Comparison of ENCODE assay signal across 11 mouse cellular contexts in genomic region chr17:48027677-48028076, GRCm38 (mm10). TPM values are rescaled to one million over a fixed set of nuclear protein-coding genes. Genes with fewer than 3 reads are reported as not detected.
DNase-seq lines count a peak whose midpoint lies in the region; ATAC-seq and TF ChIP-seq lines count a peak whose summit lies in the region.
"Had no signal": no experiment of that assay in that cellular context is flagged by ENCODE, and none has a peak within 500 bp of the region (broad histone marks: within the 10 kb centered on the region; RNA-seq: fewer than 3 reads in every experiment).

No protein-coding gene starts in this region.

- no peaks in the 10 kb centered on the region for H3K9me3 ChIP-seq in lung, postnatal 0 days (ENCODE audit: low read length)
- H3K9me3 ChIP-seq in heart, embryonic 14.5 days (ENCODE audit: control insufficient read depth, low read length): no peaks in the 10 kb centered on the region
- H3K9me3 ChIP-seq: embryonic facial prominence, embryonic 12.5 days had no signal

- 39% methylated on average over 6 of the region's 6 CpGs for WGBS in lung, postnatal 0 days
- 23% methylated on average over 6 of the region's 6 CpGs for WGBS in heart, embryonic 14.5 days

- peaks cover 8% of the 10 kb centered on the region; the same call in 1 of the 2 replicates for H3K4me1 ChIP-seq in lung, postnatal 0 days (ENCODE audit: insufficient read depth, low read depth, low read length)
- peaks cover 53 to 60% of the 10 kb centered on the region in 2 experiments for H3K4me1 ChIP-seq in heart, embryonic 14.5 days (ENCODE audit: control insufficient read depth in 2 of 2, insufficient read depth in 2 of 2, low read length in 2 of 2)

- no peak for TF ChIP-seq CTCF in gastrocnemius, adult 2 months (IDR thresholded peaks at IDR 0.05)
- TF ChIP-seq CTCF in lung, postnatal 0 days (IDR thresholded peaks at IDR 0.05): no peak

- H3K9ac ChIP-seq in lung, postnatal 0 days (replicated peaks; ENCODE audit: low read depth): no peak overlapping the region
- no peak overlapping the region; the same call in 1 of the 2 replicates for H3K9ac ChIP-seq in heart, embryonic 14.5 days (ENCODE audit: low read length)
- H3K9ac ChIP-seq: embryonic facial prominence, embryonic 12.5 days had no signal

- no peak overlapping the region for H3K4me3 ChIP-seq in gastrocnemius, adult 2 months
- no peak overlapping the region for H3K4me3 ChIP-seq in lung, postnatal 0 days (ENCODE audit: low read depth, low read length)
- H3K4me3 ChIP-seq in heart, embryonic 14.5 days (ENCODE audit: control insufficient read depth in 1 of 2, insufficient read depth in 1 of 2, low read depth in 1 of 2, low read length in 2 of 2): no peak overlapping the region
- H3K4me3 ChIP-seq: embryonic facial prominence, embryonic 12.5 days had no signal

- 0 out of 2 replicates have a peak, but pooled peaks have one; percentile 8 for ATAC-seq in lung, postnatal 0 days
- no peak for ATAC-seq in heart, embryonic 14.5 days (ENCODE audit: insufficient number of reproducible peaks, insufficient read depth, low FRiP score, low read depth)
- ATAC-seq: CD4-positive, CD25-positive, alpha-beta regulatory T cell, adult 4 months; hindbrain, embryonic 16.5 days had no signal

- H3K36me3 ChIP-seq in lung, postnatal 0 days (ENCODE audit: insufficient read depth, low read length): no peaks in the 10 kb centered on the region
- no peaks in the 10 kb centered on the region for H3K36me3 ChIP-seq in heart, embryonic 14.5 days (ENCODE audit: control insufficient read depth, insufficient read depth, low read length)
- H3K36me3 ChIP-seq: embryonic facial prominence, embryonic 12.5 days had no signal

- no peak for TF ChIP-seq EP300 in lung, postnatal 0 days (IDR thresholded peaks at IDR 0.05)

- peak; percentile 81 for DNase-seq in gastrocnemius, adult 2 months
- DNase-seq in gastrocnemius, postnatal 25 days: no peak
- peak; percentile 32 for DNase-seq in lung, postnatal 0 days (ENCODE audit: low spot score)
- no peak for DNase-seq in lung, postnatal 36 days
- peak; percentile 47 to 71 for DNase-seq in lung, postnatal 4 days
- DNase-seq in urinary bladder, postnatal 25 days (ENCODE audit: low spot score): no peak
- DNase-seq in urinary bladder, postnatal 36 days (ENCODE audit: low spot score in 2 of 2): no peak

- intact Hi-C loops in gastrocnemius, adult 2 months (cut with DNase I): no loop called here

- H3K27me3 ChIP-seq in lung, postnatal 0 days (replicated peaks; ENCODE audit: insufficient read depth, low read length): 0 out of 2 replicates have a peak, but pooled peaks cover 4% of the 10 kb centered on the region
- no peaks in the 10 kb centered on the region for H3K27me3 ChIP-seq in heart, embryonic 14.5 days (ENCODE audit: control insufficient read depth, insufficient read depth, low read length)
- H3K27me3 ChIP-seq: embryonic facial prominence, embryonic 12.5 days had no signal

- no peak overlapping the region for H3K4me2 ChIP-seq in lung, postnatal 0 days (replicated peaks; ENCODE audit: low read depth, low read length)
- H3K4me2 ChIP-seq in heart, embryonic 14.5 days (ENCODE audit: low read length): no peak overlapping the region
- H3K4me2 ChIP-seq: embryonic facial prominence, embryonic 12.5 days had no signal

- no peak overlapping the region for H3K27ac ChIP-seq in gastrocnemius, adult 2 months
- no peak overlapping the region for H3K27ac ChIP-seq in lung, postnatal 0 days (ENCODE audit: low read length)
- peak overlapping the region; percentile 33 to 71 for H3K27ac ChIP-seq in heart, embryonic 14.5 days (replicated peaks in 1 of 2; ENCODE audit: control insufficient read depth in 1 of 2, insufficient read depth in 1 of 2, low read depth in 2 of 2, low read length in 2 of 2)

RNA-seq across cellular contexts. Expression of gene 1700122O11Rik, which starts 10.4 kb away (rescaled TPM):
- total RNA-seq in gastrocnemius, adult 2 months (2021): not detected
- not detected for total RNA-seq in gastrocnemius, postnatal 25 days (2021)
- polyA plus RNA-seq in lung, postnatal 0 days (2015; fragmentation: Nextera tagmentation; extraction: Ambion mirVana): not detected in 2 replicates
- polyA plus RNA-seq in heart, embryonic 14.5 days (2014; fragmentation: Nextera tagmentation; extraction: Ambion mirVana): not detected in 2 replicates
- polyA plus RNA-seq: CD4-positive, CD25-positive, alpha-beta regulatory T cell, adult 4 months; embryonic facial prominence, embryonic 12.5 days; hindbrain, embryonic 16.5 days had no signal

Comparison
In these comparisons a context has a peak if more than half of its experiments do, and no peak if none do; other contexts are left out.
1. DNase-seq: peak in gastrocnemius, adult 2 months (single experiment), lung, postnatal 0 days (single experiment) and lung, postnatal 4 days (2 of 2); none in gastrocnemius, postnatal 25 days (single experiment), lung, postnatal 36 days (single experiment), urinary bladder, postnatal 25 days (single experiment) and urinary bladder, postnatal 36 days (0 of 2).
2. H3K27ac ChIP-seq: peak in heart, embryonic 14.5 days (2 of 2); none in gastrocnemius, adult 2 months (single experiment) and lung, postnatal 0 days (single experiment).